Mouse (Mus musculus) lung, postnatal 0 days (tissue): ENCODE data around the gene Tyk2. TPM values are rescaled to one million over a fixed set of nuclear protein-coding genes. Genes with fewer than 3 reads are reported as not detected.

ENCODE experiments used
- ATAC-seq: fragments of 200-750 bp; cut with Nextera tagmentation; 2 replicates; pipeline ENCODE4 v1.8.0; 2017; ENCODE audit warnings: moderate library complexity
- DNase-seq: peaks from one replicate; pipeline ENCODE4 v3.0.0-alpha.2; 2016; ENCODE audit warnings: low spot score
- H3K27ac ChIP-seq: fragments of 300-500 bp; sonication (generic); 2 replicates; pipeline ENCODE4 v1.5.1; 2014; ENCODE audit warnings: antibody characterized with exemption, mild to moderate bottlenecking, low read length, mixed read lengths
- H3K27me3 ChIP-seq: fragments of 300-500 bp; sonication (generic); replicated peaks from 2 replicates; pipeline ENCODE4 v1.6.1; 2014; ENCODE audit warnings: low read length, mixed read lengths; ENCODE audit not compliant: insufficient read depth
- H3K36me3 ChIP-seq: fragments of 300-500 bp; sonication (generic); 2 replicates; pipeline ENCODE4 v1.6.1; 2014; ENCODE audit warnings: low read length, mixed read lengths; ENCODE audit not compliant: insufficient read depth
- H3K4me1 ChIP-seq: fragments of 300-500 bp; sonication (generic); 2 replicates; pipeline ENCODE4 v1.6.1; 2014; ENCODE audit warnings: antibody characterized with exemption, low read depth, low read length, mixed read lengths; ENCODE audit not compliant: insufficient read depth
- H3K4me2 ChIP-seq: fragments of 300-500 bp; sonication (generic); replicated peaks from 2 replicates; pipeline ENCODE4 v1.6.1; 2014; ENCODE audit warnings: low read depth, mild to moderate bottlenecking, low read length, moderate library complexity, mixed read lengths
- H3K4me3 ChIP-seq: fragments of 300-500 bp; sonication (generic); 2 replicates; pipeline ENCODE4 v1.5.1; 2014; ENCODE audit warnings: low read depth, low read length
- H3K9ac ChIP-seq: fragments of 300-500 bp; sonication (generic); replicated peaks from 2 replicates; pipeline ENCODE4 v1.6.1; 2014; ENCODE audit warnings: low read depth, mild to moderate bottlenecking
- H3K9me3 ChIP-seq: fragments of 300-500 bp; sonication (generic); 2 replicates; pipeline ENCODE4 v1.6.1; 2016; ENCODE audit warnings: low read length, mixed read lengths
- CTCF ChIP-seq: IDR thresholded peaks from 2 replicates; pipeline ENCODE4 v1.5.1; 2016; ENCODE audit warnings: antibody characterized with exemption, mild to moderate bottlenecking
- EP300 ChIP-seq: IDR thresholded peaks from 2 replicates; pipeline ENCODE4 v1.6.1; 2016; ENCODE audit warnings: antibody characterized with exemption, mild to moderate bottlenecking, control low read depth
- WGBS: fragments of 180-500 bp; shearing (Covaris S2); extraction: QIAGEN DNeasy Blood & Tissue Kit; methylation state at CpG from one replicate; pipeline ENCODE4 v1.1.7; 2014; 5-methylcytosine and 5-hydroxymethylcytosine counted together
- polyA plus RNA-seq: library from polyadenylated mRNA; unstranded; fragments of >200 nt; fragmentation: Nextera tagmentation; extraction: Ambion mirVana; gene quantifications from 2 replicates; pipeline ENCODE4 v1.2.1, GENCODE M21; 2015

The Tyk2 gene
- polyA plus RNA-seq, 1 experiment from 2014 or later: 10.9 TPM

- Histone ChIP-seq H3K9ac (no peak overlapping the region), H3K27me3 (no peaks in the 10 kb centered on the region), H3K4me2 (no peak overlapping the region), H3K27ac (no peak overlapping the region), H3K4me1 (no peaks in the 10 kb centered on the region), H3K36me3 (peaks cover 70% of the 10 kb centered on the region), H3K9me3 (no peaks in the 10 kb centered on the region), H3K4me3 (no peak overlapping the region)
- no peak for TF ChIP-seq EP300
- no peak for TF ChIP-seq CTCF
- 76% methylated on average over 9 of the region's 9 CpGs for WGBS
- ATAC-seq: no peak
- no peak for DNase-seq
Observed at GRCm38 (mm10) chr9:21081127-21081526, 49.9 kb downstream of the Tyk2 start.

GRCm38 (mm10) chr9:21075625-21076024, 55.4 kb downstream of the Tyk2 start:
- Histone ChIP-seq H3K27me3 (no peaks in the 10 kb centered on the region), H3K27ac (no peak overlapping the region), H3K4me3 (no peak overlapping the region), H3K9ac (no peak overlapping the region), H3K9me3 (no peaks in the 10 kb centered on the region), H3K4me1 (no peaks in the 10 kb centered on the region), H3K36me3 (peaks cover 42% of the 10 kb centered on the region), H3K4me2 (no peak overlapping the region)
- WGBS: 76% methylated on average over 3 of the region's 3 CpGs
- TF ChIP-seq CTCF (no peak), EP300 (no peak)
- DNase-seq (no peak), ATAC-seq (no peak)

- WGBS: 86% methylated on average over 1 of the region's 1 CpGs
- H3K27me3 ChIP-seq: no peaks in the 10 kb centered on the region
- no peak overlapping the region for H3K4me3 ChIP-seq
- peaks cover 29% of the 10 kb centered on the region; the same call in 1 of the 2 replicates for H3K36me3 ChIP-seq
- no peak for DNase-seq
- TF ChIP-seq CTCF: no peak
- no peak for TF ChIP-seq EP300
- H3K9me3 ChIP-seq: no peaks in the 10 kb centered on the region
- no peak overlapping the region for H3K9ac ChIP-seq
- peak overlapping the region; percentile 63; the same call in 1 of the 2 replicates for H3K27ac ChIP-seq
- 0 out of 2 replicates have a peak overlapping the region, but pooled peaks have one; percentile 96 for H3K4me2 ChIP-seq
- no peak for ATAC-seq
- H3K4me1 ChIP-seq: no peaks in the 10 kb centered on the region
Observed at GRCm38 (mm10) chr9:21074173-21074572, 56.9 kb downstream of the Tyk2 start.

GRCm38 (mm10) chr9:21073044-21073840, 57.8 kb downstream of the Tyk2 start, which contains the start of the genes Gm49373 and Fdx1l:
Gene Gm49373 (minus strand): TSS chr9:21073096.
Gene Fdx1l (minus strand): TSS chr9:21073614.
- DNase-seq: peak; percentile 96
- peak within 1 kb of the TSS; percentile 69 for H3K4me3 ChIP-seq
- WGBS: 3% methylated on average over 41 of the region's 58 CpGs
- peak within 1 kb of the TSS; percentile 63 for H3K27ac ChIP-seq
- peak within 1 kb of the TSS; percentile 65 for H3K9ac ChIP-seq
- H3K9me3 ChIP-seq: no peaks in the 10 kb centered on the region
- H3K4me2 ChIP-seq: peak within 1 kb of the TSS; percentile 96
- peaks cover 20% of the 10 kb centered on the region; the same call in 1 of the 2 replicates for H3K36me3 ChIP-seq
- TF ChIP-seq EP300: no peak
- no peak for TF ChIP-seq CTCF
- no peaks in the 10 kb centered on the region for H3K4me1 ChIP-seq
- ATAC-seq: peak; percentile 98
- H3K27me3 ChIP-seq: no peaks in the 10 kb centered on the region

- Histone ChIP-seq H3K4me3 (peak overlapping the region; percentile 69), H3K36me3 (peaks cover 17% of the 10 kb centered on the region; the same call in 1 of the 2 replicates), H3K9me3 (no peaks in the 10 kb centered on the region), H3K27ac (no peak overlapping the region), H3K9ac (peak overlapping the region; percentile 65), H3K4me2 (peak overlapping the region; percentile 96), H3K4me1 (no peaks in the 10 kb centered on the region), H3K27me3 (no peaks in the 10 kb centered on the region)
- no peak for ATAC-seq
- no peak for DNase-seq
- TF ChIP-seq CTCF (no peak), EP300 (no peak)
- 3% methylated on average over 4 of the region's 4 CpGs for WGBS
Observed at GRCm38 (mm10) chr9:21072641-21073040, 58.4 kb downstream of the Tyk2 start.

- Histone ChIP-seq H3K36me3 (no peaks in the 10 kb centered on the region), H3K27ac (no peak within 1 kb of the TSS), H3K9ac (no peak within 1 kb of the TSS), H3K4me2 (no peak within 1 kb of the TSS), H3K9me3 (no peaks in the 10 kb centered on the region), H3K4me3 (no peak within 1 kb of the TSS), H3K4me1 (no peaks in the 10 kb centered on the region), H3K27me3 (no peaks in the 10 kb centered on the region)
- DNase-seq: no peak
- ATAC-seq: no peak
- TF ChIP-seq CTCF: no peak
- no peak for TF ChIP-seq EP300
- 85% methylated on average over 22 of the region's 27 CpGs for WGBS
Observed at GRCm38 (mm10) chr9:21067006-21067684, 63.9 kb downstream of the Tyk2 start, which contains the start of gene Zglp1. Gene Zglp1 (minus strand): TSS chr9:21067093.
